Mouse (Mus musculus): ENCODE data around the gene Csk. TPM values are rescaled to one million over a fixed set of nuclear protein-coding genes. Genes with fewer than 3 reads are reported as not detected.

Csk gene
- 100 to 1,000 TPM; 197 to 212 TPM for total RNA-seq (2023)

GRCm38 (mm10) chr9:57653283-57653682 is at the start of gene Csk:
Gene Csk, minus strand, starts transcription at chr9:57653631.

DNA sequence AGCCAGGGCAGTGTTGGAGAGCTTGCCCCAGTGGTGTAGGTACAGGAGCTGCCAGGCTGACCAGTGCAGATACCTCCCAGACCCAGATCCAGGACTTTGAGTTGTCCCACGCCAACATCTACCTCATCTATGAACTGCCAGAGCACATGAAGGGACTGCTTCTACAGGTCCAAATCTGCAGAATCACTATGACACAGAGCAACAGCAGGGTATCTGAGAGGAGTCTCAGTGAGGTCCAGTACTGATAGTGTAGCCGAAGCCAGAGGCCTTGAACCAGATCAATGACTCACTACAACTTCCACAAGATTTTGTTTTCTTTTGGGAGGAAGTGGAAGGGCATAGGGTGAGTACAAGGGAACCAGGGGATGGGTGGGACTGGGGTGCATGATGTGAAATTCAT is 34.3 kb upstream of the Csk start, which contains the start of gene Cyp1a1:
Cyp1a1 (plus strand) TSS at position 178 of the 400 bp plus-strand sequence.

GRCm38 (mm10) chr9:57683520-57683919 is 30.1 kb upstream of the Csk start, which contains the start of gene Cyp1a2:
Gene Cyp1a2, minus strand, starts transcription at chr9:57683703.

GRCm38 (mm10) chr9:57620674-57621073 is 32.8 kb downstream of the Csk start, which contains the start of gene Lman1l:
Gene Lman1l, minus strand, starts transcription at chr9:57620774.

DNA sequence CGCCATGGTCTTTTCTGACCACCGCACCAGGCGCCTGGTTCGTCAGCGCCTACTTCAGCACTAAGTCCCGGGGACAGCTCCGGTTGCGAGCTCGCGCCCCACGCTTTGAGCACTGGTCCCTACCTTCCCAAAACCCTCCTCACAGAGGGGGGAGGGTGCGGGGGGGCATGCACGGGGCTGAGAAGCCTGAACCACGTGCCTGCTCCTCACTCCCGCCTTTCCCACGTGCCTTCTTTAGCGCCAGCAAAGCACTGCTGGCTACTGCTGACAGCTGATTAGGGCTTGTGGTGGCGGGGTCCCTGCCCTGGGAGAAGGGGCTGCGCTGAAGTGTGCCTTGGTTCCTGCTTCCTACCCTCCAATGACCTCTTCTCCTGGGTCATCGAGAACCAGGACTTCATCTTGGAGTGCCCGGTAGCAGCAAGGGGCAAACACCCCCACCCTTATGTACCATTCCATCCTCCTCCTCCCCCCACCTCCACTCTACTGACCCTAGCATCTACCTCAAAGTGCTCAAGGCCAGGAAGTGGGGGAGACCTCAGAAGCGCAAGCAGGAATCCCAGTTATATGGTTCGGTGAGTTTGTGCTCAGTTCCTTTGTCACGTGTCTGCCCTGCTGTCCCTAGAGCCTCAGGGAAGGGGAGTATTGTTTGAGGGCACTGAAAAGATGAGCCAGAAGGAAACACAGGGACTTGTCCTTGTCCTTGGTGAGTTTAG is 47.1 kb downstream of the Csk start, which contains the start of gene Cplx3:
Cplx3 (minus strand) TSS at position 143 of the 713 bp plus-strand sequence.

DNA sequence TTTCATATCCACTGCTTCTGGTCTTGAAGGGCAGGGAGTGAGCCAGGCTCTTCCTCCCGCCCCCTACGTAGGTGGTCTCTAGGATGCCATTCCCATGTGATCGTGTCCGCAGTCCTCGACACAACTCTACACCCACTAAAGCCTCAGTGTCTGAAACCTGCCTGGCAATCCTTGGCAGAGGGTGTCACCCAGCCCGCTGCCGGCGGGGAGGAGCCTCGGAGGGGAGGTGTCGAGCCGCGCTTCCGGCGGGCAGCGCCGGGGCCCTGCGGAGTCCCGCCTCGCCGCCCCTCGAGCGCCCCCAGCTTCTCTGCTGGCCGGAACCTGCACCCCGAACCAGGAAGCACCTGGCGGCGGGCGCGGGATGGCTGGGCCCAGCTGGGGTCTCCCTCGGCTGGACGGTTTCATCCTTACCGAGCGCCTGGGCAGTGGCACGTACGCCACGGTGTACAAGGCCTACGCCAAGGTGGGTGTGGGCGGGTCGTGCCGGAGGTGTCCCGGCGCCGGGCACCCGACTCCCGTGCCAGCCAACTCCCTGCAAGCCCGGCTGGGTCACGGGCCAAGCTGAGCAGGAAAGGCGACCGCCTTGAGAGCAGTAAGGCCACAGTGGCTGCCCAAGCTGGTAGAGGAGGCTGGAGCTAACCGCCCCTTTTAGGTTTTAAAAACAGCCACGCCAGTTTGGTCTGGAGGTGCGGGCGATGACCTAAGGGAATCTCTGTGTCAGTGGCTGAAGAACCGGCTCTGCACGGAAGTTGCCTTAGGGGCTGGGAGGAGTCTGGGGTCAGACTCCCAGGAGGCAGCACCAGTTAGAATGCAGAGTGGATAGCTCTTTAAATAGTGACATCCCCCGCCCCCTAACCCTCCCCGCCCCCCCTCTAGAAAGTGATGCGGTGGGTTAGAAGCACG is 64.0 kb downstream of the Csk start, which contains the start of gene Ulk3:
Ulk3 (plus strand) TSS at position 229 of the 903 bp plus-strand sequence.

Other genes starting within 250 kb of the Csk start
- gene Ppcdc, start 213.5 kb downstream of the Csk start, total RNA-seq (2023): 10 to 100 TPM; 28.2 to 29.6 TPM
- gene Scamp5, start 185.6 kb downstream of the Csk start, total RNA-seq (2023): 1 to 10 TPM; 1.0 to 1.9 TPM
- not detected for gene Rpp25, start 149.6 kb downstream of the Csk start, total RNA-seq (2023)
- 100 to 1,000 TPM; 108 to 123 TPM for gene Cox5a, start 132.4 kb downstream of the Csk start, total RNA-seq (2023)
- 10 to 100 TPM in 1 of 2 experiments, 1 to 10 TPM in 1; 6.3 to 12.4 TPM for gene Fam219b, start 116.1 kb downstream of the Csk start, total RNA-seq (2023)
- 10 to 100 TPM in 1 of 2 experiments, 1 to 10 TPM in 1; 9.3 to 10.5 TPM for gene Mpi, start 100.9 kb downstream of the Csk start, total RNA-seq (2023)
- gene Scamp2, start 92.7 kb downstream of the Csk start, total RNA-seq (2023): 100 to 1,000 TPM; 144 to 146 TPM
- 10 to 100 TPM; 28.4 to 33.6 TPM for gene Ulk3, start 64.2 kb downstream of the Csk start, total RNA-seq (2023)
- gene Cplx3, start 47.4 kb downstream of the Csk start, total RNA-seq (2023): not detected
- not detected for gene Lman1l, start 32.9 kb downstream of the Csk start, total RNA-seq (2023)
- not detected for gene Cyp1a2, start 30.1 kb upstream of the Csk start, total RNA-seq (2023)
- not detected for gene Cyp1a1, start 34.3 kb upstream of the Csk start, total RNA-seq (2023)
- gene Edc3, start 54.9 kb upstream of the Csk start, total RNA-seq (2023): 10 to 100 TPM; 14.9 to 15.3 TPM
- gene Clk3, start 112.2 kb upstream of the Csk start, total RNA-seq (2023): 100 to 1,000 TPM; 160 to 171 TPM
- 10 to 100 TPM; 34.3 to 39.4 TPM for gene Arid3b, start 183.2 kb upstream of the Csk start, total RNA-seq (2023)